Mouse (Mus musculus): Measurements from ENCODE around the gene Rif1. TPM values are rescaled to one million over a fixed set of nuclear protein-coding genes. Genes with fewer than 3 reads are reported as not detected.

The Rif1 gene
- 46.1 to 55.2 TPM (median 48.5 TPM) in 4 replicates for total RNA-seq (2023)

DNA sequence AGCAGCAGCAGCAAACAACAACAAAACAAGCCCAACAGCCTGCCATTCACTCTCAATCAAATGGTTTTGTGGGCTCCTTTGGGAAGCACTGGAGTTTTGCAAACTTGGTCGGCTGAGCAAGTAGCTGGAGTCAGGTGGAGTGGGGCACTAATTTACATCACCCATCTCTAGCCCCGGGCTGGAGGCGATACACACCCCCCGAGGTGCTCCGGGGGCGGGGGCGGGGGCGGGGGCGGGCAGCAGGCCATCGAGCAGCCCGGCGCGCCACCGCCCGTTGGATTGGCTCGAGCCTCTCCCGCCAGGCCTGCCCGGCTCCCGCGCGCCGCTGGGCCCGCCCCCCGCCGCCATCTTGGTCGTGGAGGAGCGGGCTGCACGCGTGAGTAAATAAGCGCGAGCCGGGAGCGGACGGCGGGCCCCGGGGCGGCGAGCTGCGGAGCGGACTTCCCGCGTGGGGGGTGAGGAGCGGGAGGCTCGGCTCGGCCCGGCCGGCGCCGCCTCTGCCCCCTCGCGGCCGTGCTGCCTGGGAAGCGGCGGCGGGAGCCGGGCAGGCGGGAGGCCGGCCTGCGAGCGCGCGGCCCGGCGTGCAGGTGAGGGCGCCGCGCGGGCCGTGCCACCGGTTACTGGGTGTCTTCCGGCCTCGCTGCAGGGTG, at the start of gene Rif1:
Gene Rif1, plus strand, starts transcription at position 342 of the 650 bp plus-strand sequence.

DNA sequence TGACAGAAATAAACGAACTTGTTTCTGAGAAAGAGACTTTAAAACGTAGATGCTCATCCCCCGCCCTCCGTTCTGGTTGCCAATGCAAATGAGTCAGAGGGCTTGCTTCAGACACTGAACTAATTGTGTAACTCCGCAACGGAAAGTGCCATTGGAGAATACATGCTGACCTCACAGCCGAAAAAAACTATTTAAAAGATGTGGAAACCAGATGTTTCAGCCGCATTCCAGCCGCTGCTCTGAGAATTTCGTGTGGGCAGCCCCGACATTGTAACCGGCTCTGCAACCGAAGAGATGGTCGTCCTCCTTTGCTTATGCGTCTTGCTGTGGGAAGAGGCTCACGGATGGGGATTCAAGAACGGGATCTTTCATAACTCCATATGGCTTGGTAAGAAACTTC, 34.8 kb upstream of the Rif1 start, which contains the start of gene Tnfaip6:
Gene Tnfaip6, plus strand, starts transcription at position 128 of the 400 bp plus-strand sequence.

Other genes with a start within 250 kb of the Rif1 start
- gene Rbm43, start 137.7 kb upstream of the Rif1 start, total RNA-seq (2023): 23.7 to 29.7 TPM (median 28.1 TPM) in 4 replicates
- 25.1 to 34.2 TPM (median 29.2 TPM) in 4 replicates for gene Nmi, start 99.3 kb upstream of the Rif1 start, total RNA-seq (2023)
- gene Tnfaip6, start 34.8 kb upstream of the Rif1 start, total RNA-seq (2023): not detected in 4 replicates

Measured in B cell, adult 62 days (primary cell).